7 mouse cellular contexts compared by ENCODE assay signal in the genomic region with DNA sequence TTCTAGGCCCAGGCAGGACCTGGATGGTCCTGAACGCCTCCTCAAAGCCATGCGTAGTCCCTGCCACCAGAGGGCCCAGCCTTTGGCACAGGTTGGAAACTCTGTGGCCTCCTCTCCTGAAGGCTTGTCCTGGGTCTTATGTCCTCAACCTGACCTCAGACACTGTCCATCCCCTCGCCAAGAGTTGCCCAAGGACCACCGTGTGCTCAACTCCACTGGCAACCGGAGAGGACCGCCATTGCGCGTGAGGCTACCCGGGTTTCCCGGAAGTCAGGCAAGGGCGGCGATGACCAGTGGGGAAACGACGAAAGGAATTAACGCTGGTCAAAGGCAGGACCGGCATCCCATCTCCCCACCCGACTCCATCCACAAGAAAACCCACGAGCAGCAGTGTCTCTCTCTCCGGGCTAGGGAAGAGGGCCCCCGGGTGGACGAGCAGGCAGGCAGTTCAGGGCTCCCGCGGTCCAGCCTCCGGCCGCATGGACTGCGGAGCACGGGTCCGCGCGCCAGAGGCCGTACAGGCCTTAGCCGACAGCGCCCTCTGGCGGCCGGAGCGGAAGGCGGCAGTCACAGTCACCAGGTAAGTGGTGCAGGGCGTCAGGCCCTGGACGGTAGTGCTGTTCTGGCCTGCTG. TPM values are rescaled to one million over a fixed set of nuclear protein-coding genes. Genes with fewer than 3 reads are reported as not detected.
DNase-seq lines count a peak whose midpoint lies in the region; ATAC-seq lines count a peak whose summit lies in the region.

No protein-coding gene starts in this region.

- peak; percentile 86 for DNase-seq in adrenal gland, adult 8-10 months
- peak; percentile 91 for DNase-seq in embryo, embryonic 9.5 days (ENCODE audit: extremely low spot score)
- peak; percentile 99 for DNase-seq in heart, adult 11 months
- DNase-seq in kidney, adult 11 months, result peak; percentile 91
- peak; percentile 96 for DNase-seq in limb, embryonic 10.5 days (ENCODE audit: low spot score)
- DNase-seq in skeletal muscle tissue, adult 2 months (ENCODE audit: low read depth, low spot score), result peak; percentile 90

- peak overlapping the region; percentile 73 for H3K9ac ChIP-seq in midbrain, embryonic 12.5 days (replicated peaks)

- H3K27ac ChIP-seq in limb, embryonic 10.5 days, result peak overlapping the region; percentile 94
- peak overlapping the region; percentile 62 for H3K27ac ChIP-seq in midbrain, embryonic 12.5 days (replicated peaks)

- peaks cover 42% of the 10 kb centered on the region for H3K27me3 ChIP-seq in limb, embryonic 10.5 days (ENCODE audit: low read depth, poor library complexity, severe bottlenecking)
- peaks cover 47% of the 10 kb centered on the region for H3K27me3 ChIP-seq in midbrain, embryonic 12.5 days

- H3K9me3 ChIP-seq in limb, embryonic 10.5 days (replicated peaks), result no peaks in the 10 kb centered on the region
- no peaks in the 10 kb centered on the region for H3K9me3 ChIP-seq in midbrain, embryonic 12.5 days

- no peaks in the 10 kb centered on the region for H3K36me3 ChIP-seq in limb, embryonic 10.5 days
- no peaks in the 10 kb centered on the region for H3K36me3 ChIP-seq in midbrain, embryonic 12.5 days

- under 1% methylated on average over 39 of the region's 39 CpGs for whole genome bisulfite sequencing in limb, embryonic 10.5 days
- under 1% methylated on average over 39 of the region's 39 CpGs for WGBS in midbrain, embryonic 12.5 days

- H3K4me1 ChIP-seq in limb, embryonic 10.5 days, result peaks cover 37% of the 10 kb centered on the region
- H3K4me1 ChIP-seq in midbrain, embryonic 12.5 days, result peaks cover 19% of the 10 kb centered on the region

- H3K4me3 ChIP-seq in limb, embryonic 10.5 days, result peak overlapping the region; percentile 62
- peak overlapping the region; percentile 58 for H3K4me3 ChIP-seq in midbrain, embryonic 12.5 days

- peak; percentile 91 for ATAC-seq in midbrain, embryonic 12.5 days (ENCODE audit: low FRiP score, low read depth)

- peak overlapping the region; percentile 81 for H3K4me2 ChIP-seq in midbrain, embryonic 12.5 days (replicated peaks)

RNA-seq across cellular contexts. Expression of a gene that starts 4.5 kb away (rescaled TPM):
- total RNA-seq in adrenal gland, adult 8-10 months (2022), result 1 to 10 TPM; 3.2 to 6.9 (median 4.7) TPM
- polyA plus RNA-seq in limb, embryonic 10.5 days (2016; fragmentation: Nextera tagmentation; extraction: Ambion mirVana), result 4.7 and 6.6 TPM in 2 replicates
- 13.9 and 14.6 TPM in 2 replicates for polyA plus RNA-seq in midbrain, embryonic 12.5 days (2016; fragmentation: Nextera tagmentation; extraction: Ambion mirVana)

RNA-seq across cellular contexts. Expression of a gene that starts 9.1 kb away (rescaled TPM):
- 10 to 100 TPM; 69.5 to 90.1 (median 77.6) TPM for total RNA-seq in adrenal gland, adult 8-10 months (2022)
- polyA plus RNA-seq in limb, embryonic 10.5 days (2016; fragmentation: Nextera tagmentation; extraction: Ambion mirVana), result 138 and 161 TPM in 2 replicates
- 87.1 and 97.3 TPM in 2 replicates for polyA plus RNA-seq in midbrain, embryonic 12.5 days (2016; fragmentation: Nextera tagmentation; extraction: Ambion mirVana)

RNA-seq across cellular contexts. Expression of a gene that starts 15.7 kb away (rescaled TPM):
- 1 to 10 TPM in 1 of 4 experiments, under 1 TPM in 3; 0.17 to 1.0 (median 0.62) TPM for total RNA-seq in adrenal gland, adult 8-10 months (2022)
- polyA plus RNA-seq in limb, embryonic 10.5 days (2016; fragmentation: Nextera tagmentation; extraction: Ambion mirVana), result 0.30 and 0.33 TPM in 2 replicates
- 0.38 and 0.63 TPM in 2 replicates for polyA plus RNA-seq in midbrain, embryonic 12.5 days (2016; fragmentation: Nextera tagmentation; extraction: Ambion mirVana)

RNA-seq across cellular contexts. Expression of a gene that starts 20.2 kb away (rescaled TPM):
- total RNA-seq in adrenal gland, adult 8-10 months (2022), result not detected
- polyA plus RNA-seq in limb, embryonic 10.5 days (2016; fragmentation: Nextera tagmentation; extraction: Ambion mirVana), result 0.18 TPM in 1 of 2 replicates, not detected in the other
- polyA plus RNA-seq in midbrain, embryonic 12.5 days (2016; fragmentation: Nextera tagmentation; extraction: Ambion mirVana), result not detected in 2 replicates

RNA-seq across cellular contexts. Expression of a gene that starts 32.7 kb away (rescaled TPM):
- 100 to 1,000 TPM; 102 to 144 (median 126) TPM for total RNA-seq in adrenal gland, adult 8-10 months (2022)
- polyA plus RNA-seq in limb, embryonic 10.5 days (2016; fragmentation: Nextera tagmentation; extraction: Ambion mirVana), result 246 and 297 TPM in 2 replicates
- 207 and 220 TPM in 2 replicates for polyA plus RNA-seq in midbrain, embryonic 12.5 days (2016; fragmentation: Nextera tagmentation; extraction: Ambion mirVana)

Comparison
In these comparisons a context has a peak if more than half of its experiments do, and no peak if none do; other contexts are left out.
1. Peak in every context shown above with its lines: DNase-seq, ATAC-seq, H3K4me3 ChIP-seq and H3K27ac ChIP-seq.